Mouse (Mus musculus): ENCODE data around the gene Gm20388.

The Gm20388 gene

DNA sequence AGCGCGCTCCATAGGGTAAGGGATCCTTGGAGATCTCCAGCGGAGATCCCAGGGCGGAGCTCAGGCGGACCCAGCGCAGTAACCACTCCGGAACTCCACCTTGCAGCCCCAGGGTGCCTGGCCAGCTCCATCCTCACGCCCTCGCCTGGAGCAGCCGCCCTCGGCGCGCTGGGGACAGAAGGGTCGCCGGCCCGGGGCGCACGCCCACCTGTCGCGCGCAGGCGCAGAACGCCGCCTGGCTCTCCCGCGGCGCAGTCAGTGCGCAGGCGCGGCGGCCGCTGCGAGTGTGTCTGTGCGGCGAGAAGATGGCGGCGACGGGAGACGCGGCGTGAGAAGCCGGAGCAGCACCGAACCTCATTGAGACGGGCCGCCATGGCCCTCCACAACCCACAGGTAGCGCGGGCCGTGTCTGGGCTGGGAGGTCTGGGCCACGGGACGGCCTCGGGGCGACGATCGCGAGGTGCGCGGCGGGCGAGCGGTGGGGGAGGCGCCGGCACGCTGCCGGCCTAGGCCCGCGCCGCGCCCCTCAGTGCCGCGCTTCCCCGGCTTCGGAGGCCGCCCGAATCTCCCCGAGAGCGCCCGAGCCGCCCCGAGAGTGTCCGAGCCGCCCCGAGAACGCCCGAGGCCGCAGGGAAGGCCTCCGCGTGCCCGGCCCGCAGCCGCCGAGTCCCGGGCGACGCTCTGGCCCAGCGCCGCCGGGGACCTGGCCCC is at the start of gene Gm20388:
Gene Gm20388 (plus strand): TSS at position 295 of the 711 bp plus-strand sequence.
- peak; percentile 78 to 90 for DNase-seq (ENCODE audit: low spot score in 2 of 2)

- DNase-seq (ENCODE audit: low spot score in 2 of 2), result peak; percentile 89 to 95
Observed at GRCm38 (mm10) chr8:119861706-119862389, 48.8 kb upstream of the Gm20388 start, which contains the start of gene Klhl36. Gene Klhl36 (plus strand): TSS chr8:119862266.

GRCm38 (mm10) chr8:119862390-119862734 is 48.3 kb upstream of the Gm20388 start:
- no peak for DNase-seq (ENCODE audit: low spot score in 2 of 2)

GRCm38 (mm10) chr8:119862749-119863148 is 47.9 kb upstream of the Gm20388 start:
- no peak for DNase-seq (ENCODE audit: low spot score in 2 of 2)

DNA sequence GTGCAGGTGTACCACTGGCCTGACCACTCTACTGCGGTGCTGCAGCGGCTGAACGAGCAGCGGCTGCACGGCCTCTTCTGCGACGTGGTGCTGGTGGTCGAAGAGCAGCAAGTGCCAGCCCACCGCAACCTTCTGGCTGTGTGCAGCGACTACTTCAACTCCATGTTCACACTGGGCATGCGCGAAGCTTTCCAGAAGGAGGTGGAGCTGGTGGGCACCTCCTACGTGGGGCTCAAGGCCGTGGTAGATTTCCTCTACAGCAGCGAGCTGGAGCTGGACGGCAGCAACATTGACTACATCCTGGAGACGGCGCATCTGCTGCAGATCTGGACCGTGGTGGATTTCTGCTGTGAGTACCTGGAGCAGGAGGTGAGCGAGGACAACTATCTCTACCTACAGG is 41.0 kb upstream of the Gm20388 start:
- DNase-seq (ENCODE audit: low spot score in 2 of 2), result no peak

DNA sequence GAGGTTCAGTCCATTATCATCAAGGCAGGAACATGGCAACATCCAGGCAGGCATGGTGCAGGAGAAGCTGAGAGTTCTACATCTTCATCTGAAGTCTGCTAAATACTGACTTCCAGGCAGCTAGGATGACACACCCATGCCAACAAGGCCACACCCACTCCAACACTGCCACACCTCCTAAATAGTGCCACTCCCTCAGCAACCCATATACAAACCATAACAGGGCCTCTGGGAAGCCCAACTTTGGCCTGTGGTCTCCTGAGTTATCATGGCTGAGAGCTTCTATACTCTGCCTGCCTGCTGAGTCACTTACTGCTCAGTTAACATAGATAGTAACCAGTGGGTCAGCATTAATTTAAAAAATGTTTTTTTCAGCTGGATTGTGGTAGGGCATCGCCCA is 37.5 kb upstream of the Gm20388 start:
- no peak for DNase-seq (ENCODE audit: low spot score in 2 of 2)

GRCm38 (mm10) chr8:119881301-119881700 is 29.3 kb upstream of the Gm20388 start:
- no peak for DNase-seq (ENCODE audit: low spot score in 2 of 2)

DNA sequence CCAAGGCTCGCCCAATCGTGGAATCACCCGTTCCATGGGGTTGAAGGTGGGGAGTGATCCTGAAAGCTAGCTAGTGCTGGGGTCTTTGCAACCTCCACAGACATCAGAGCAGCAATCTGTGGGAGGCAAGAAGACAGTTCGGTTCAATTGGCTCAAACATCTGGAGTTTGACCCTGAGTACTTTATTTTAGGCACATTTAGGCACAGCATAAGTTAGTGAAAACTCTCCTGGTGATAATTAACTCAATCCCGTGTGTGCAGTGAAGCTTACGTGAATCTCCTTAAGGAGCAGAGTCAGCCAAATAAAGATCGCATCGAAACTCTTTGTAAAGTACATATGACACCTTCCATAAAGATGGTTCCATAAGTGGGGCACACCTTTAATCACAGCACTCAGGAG is 28.7 kb upstream of the Gm20388 start:
- DNase-seq (ENCODE audit: low spot score in 2 of 2), result no peak

GRCm38 (mm10) chr8:119883281-119883680 is 27.4 kb upstream of the Gm20388 start:
- no peak for DNase-seq (ENCODE audit: low spot score in 2 of 2)

GRCm38 (mm10) chr8:119885612-119886011 is 25.0 kb upstream of the Gm20388 start:
- no peak for DNase-seq (ENCODE audit: low spot score in 2 of 2)

DNA sequence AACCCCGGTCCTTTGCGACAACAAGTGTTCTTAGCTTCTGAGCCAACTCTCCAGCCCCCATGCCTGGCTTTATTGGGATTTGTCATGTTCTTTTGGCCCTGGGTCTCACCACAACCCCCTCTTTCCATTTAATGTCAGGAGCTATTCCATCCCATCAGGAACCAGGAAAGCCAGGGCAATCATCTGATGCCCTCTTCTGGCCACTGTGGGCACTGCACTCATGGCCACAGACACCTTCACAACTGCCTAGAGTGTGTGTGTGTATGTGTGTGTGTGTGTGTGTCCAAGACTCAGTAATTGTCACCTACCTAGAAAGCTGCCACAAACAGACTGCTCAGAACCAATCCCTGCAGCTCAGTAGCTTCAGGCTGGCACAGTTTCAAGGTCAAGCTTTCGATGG is 23.5 kb upstream of the Gm20388 start:
- peak in 1 of 2 experiments; percentile 12 for DNase-seq (ENCODE audit: low spot score in 2 of 2)

DNA sequence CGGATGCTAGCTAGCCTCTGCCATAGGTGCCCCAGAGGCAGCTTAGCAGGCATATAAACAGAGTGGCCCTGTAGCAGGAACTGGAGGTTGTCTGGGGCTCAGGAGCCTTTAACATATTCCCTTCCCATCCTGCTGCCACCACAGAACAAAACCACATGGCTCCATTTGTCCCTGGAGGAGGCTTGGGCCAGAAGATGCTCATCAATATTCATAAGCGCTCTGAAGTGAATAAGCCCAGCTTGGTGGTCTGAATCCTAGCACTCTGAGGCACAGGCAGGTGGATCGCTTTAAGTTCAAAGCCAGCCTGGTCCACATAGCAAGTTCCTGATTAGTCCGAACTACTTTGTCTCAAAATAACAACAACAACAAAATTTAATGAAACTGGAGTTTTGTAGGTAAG is 22.6 kb upstream of the Gm20388 start:
- no peak for DNase-seq (ENCODE audit: low spot score in 2 of 2)

- DNase-seq (ENCODE audit: low spot score in 2 of 2), result no peak
Observed at GRCm38 (mm10) chr8:119897069-119897468, 13.6 kb upstream of the Gm20388 start.

DNA sequence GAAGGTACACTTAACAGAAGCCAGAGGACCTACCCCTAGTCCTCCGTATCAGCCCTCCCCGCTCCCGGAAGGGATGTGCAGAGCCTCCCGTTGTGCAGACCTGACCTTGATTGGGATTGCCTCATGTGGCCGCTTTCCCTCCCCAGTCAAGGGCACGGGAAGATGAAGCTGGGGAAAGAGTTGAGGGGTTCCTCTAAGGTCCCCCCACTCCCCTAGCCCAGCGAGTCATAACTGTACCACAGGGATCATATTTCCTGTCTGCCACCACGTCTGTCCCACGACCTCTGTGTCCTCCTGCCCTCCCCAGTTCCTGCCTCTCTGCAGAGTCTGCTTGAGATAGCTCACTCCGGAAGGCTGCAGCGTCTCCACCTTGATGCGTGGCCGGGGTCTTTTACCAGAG is 12.7 kb upstream of the Gm20388 start:
- DNase-seq (ENCODE audit: low spot score in 2 of 2), result no peak

DNA sequence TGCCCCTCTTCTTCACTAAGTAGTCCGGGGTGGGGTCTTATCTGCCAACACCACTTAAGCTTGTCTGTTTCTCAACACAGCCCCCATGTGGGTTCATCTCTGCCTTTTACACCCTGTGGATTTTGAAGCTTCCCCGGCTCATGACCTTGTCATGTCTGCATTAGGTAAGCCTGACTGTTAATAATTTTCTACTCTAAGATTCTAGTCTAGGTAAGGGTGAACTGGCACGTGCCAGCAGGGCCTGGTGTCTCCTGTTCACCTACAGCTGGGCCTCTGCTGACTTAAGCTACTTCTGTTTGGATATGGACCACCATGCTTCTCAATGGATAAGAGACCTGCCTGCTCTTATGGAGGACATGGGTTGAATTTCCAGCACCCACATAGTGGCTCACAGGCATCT is 9.3 kb upstream of the Gm20388 start:
- DNase-seq (ENCODE audit: low spot score in 2 of 2), result no peak

DNA sequence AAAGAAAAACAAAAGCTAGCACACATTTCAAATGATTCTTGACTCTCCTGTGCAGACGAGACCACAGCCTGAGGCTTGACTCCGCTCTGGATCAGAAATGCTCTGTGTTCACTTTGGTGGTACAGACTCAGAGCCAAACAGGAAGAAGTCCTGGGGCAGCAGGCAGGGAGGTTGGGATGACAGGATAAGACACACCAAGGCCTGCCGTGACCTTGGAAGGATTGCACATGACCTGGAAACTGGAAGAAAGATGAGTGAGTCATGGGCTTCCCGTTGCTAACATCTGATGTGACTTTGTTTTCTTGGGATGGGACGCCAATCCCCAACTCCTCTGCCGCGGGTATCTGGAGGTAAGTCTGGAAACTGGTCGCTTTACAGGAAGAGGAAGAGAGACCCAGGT is 8.7 kb upstream of the Gm20388 start:
- DNase-seq (ENCODE audit: low spot score in 2 of 2), result no peak

DNA sequence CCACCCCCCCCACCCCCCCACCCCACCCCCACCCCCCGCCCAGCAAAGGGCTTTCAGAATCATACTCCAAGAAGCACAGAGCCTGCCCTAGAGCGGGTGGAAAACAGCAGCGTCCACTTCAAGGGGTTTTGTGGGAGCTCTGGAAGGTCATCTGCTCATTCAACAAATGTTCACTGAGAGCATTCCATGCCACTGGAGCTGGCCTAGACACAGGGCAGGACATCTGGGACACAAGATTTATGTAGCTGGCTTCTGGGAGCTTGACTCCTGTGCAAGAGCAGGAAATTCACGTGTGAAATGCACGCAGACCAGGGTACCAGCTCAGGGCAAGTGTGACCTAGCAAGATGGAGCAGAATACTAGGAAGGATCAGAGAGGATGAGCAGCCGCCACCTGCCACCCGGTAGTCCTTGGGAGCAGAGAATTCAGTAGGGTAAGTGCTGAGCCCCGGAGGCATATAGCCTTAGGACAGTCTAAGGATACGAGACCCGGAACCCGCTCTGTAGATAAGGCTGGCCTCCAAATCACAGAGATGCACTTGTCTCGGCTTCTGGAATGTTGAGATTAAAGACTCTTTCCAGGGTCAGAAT is 6.2 kb upstream of the Gm20388 start:
- DNase-seq (ENCODE audit: low spot score in 2 of 2), result no peak

DNA sequence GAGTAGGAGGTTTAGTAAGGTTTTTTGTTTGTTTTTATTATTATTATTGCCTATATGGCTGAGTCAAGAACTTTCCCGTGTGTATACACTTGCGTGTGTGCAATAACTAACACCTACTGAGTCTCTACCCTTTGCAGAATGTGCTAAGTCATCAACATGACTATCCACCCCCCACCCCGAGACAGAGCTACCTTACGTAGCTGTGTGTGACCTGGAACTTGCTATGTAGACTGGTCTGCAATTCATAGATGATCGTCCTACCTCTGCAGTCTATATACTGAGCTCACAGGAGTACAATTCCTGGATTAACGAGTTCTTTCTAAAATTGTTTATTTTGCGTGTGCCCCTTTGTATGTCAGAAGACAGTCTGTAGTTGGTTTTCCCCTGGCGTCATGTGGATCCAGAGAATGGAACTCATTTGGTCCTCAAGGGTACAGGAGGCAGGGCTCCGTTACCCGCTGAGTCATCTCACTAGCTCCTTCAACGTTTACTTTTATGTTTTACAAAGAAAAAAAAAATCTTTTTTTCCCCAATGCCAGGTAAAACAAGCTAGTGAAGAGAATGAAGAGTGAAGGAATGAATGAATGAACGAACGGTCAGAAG is 596 bp upstream of the Gm20388 start, which contains the start of gene Usp10:
Gene Usp10 (plus strand): TSS at position 417 of the 603 bp plus-strand sequence.
- DNase-seq (ENCODE audit: low spot score in 2 of 2), result no peak

- DNase-seq (ENCODE audit: low spot score in 2 of 2), result no peak
Observed at GRCm38 (mm10) chr8:119911258-119911962, 769 bp downstream of the Gm20388 start.

DNA sequence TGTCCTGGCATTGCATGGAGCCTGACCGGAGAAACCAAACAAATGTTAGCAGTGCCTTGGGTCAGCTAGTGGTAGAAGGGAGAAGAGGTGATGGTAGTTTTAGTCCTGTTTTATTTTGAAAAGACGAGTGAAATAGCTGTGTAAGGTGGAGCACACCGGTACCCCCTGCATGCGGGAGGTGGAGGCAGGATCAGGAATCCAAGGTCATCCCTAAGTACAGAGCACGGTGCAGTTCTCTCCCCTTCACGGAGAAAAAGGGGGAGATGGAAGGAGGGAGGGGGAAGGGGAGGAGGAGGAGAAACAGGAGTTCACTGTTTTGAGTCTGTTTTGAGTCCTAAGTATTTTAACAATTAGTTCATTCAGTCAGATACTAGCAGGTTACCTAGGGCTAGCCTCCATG is 2.0 kb downstream of the Gm20388 start:
- no peak for DNase-seq (ENCODE audit: low spot score in 2 of 2)

GRCm38 (mm10) chr8:119913181-119913580 is 2.5 kb downstream of the Gm20388 start:
- DNase-seq (ENCODE audit: low spot score in 2 of 2), result no peak

- DNase-seq (ENCODE audit: low spot score in 2 of 2), result no peak
Observed at GRCm38 (mm10) chr8:119914161-119914560, 3.5 kb downstream of the Gm20388 start.

Measured in left cerebral cortex, adult 9 months (tissue).